Mouse (Mus musculus) neural tube, embryonic 11.5 days (tissue): Measurements from ENCODE around the gene Sgpl1. TPM values are rescaled to one million over a fixed set of nuclear protein-coding genes. Genes with fewer than 3 reads are reported as not detected.
A peak's percentile ranks its signal among the peaks of the same experiment; 100 is the strongest.

Experiments used
- ATAC-seq: fragments of 200-750 bp; cut with Nextera tagmentation; 2 replicates; pipeline ENCODE4 v1.8.0; 2017; ENCODE audit warnings: moderate number of reproducible peaks, mild to moderate bottlenecking, moderate TSS enrichment, moderate library complexity; ENCODE audit not compliant: insufficient read depth, low FRiP score, low TSS enrichment
- DNase-seq: peaks from one replicate; pipeline ENCODE4 v3.0.0-alpha.2; 2015; ENCODE audit warnings: low spot score
- H3K27ac ChIP-seq: fragments of 300-500 bp; sonication (generic); 2 replicates; pipeline ENCODE4 v1.5.1; 2014; ENCODE audit warnings: low read depth, mild to moderate bottlenecking, low read length
- H3K27me3 ChIP-seq: fragments of 300-500 bp; sonication (generic); 2 replicates; pipeline ENCODE4 v1.6.1; 2014; ENCODE audit warnings: mild to moderate bottlenecking, low read length, mixed read lengths; ENCODE audit not compliant: control insufficient read depth, insufficient read depth
- H3K36me3 ChIP-seq: fragments of 300-500 bp; sonication (generic); 2 replicates; pipeline ENCODE4 v1.6.1; 2014; ENCODE audit warnings: mild to moderate bottlenecking, low read length, moderate library complexity, mixed read lengths; ENCODE audit not compliant: control insufficient read depth, insufficient read depth
- H3K4me1 ChIP-seq: fragments of 300-500 bp; sonication (generic); 2 replicates; pipeline ENCODE4 v1.6.1; 2014; ENCODE audit warnings: low read length, mixed read lengths; ENCODE audit not compliant: control insufficient read depth, insufficient read depth
- H3K4me2 ChIP-seq: fragments of 300-500 bp; sonication (generic); 2 replicates; pipeline ENCODE4 v1.6.1; 2014; ENCODE audit warnings: low read depth, mild to moderate bottlenecking, moderate library complexity
- H3K4me3 ChIP-seq: fragments of 300-500 bp; sonication (generic); 2 replicates; pipeline ENCODE4 v1.5.1; 2014; ENCODE audit warnings: low read depth, low read length
- H3K9ac ChIP-seq: fragments of 300-500 bp; sonication (generic); 2 replicates; pipeline ENCODE4 v1.6.1; 2014; ENCODE audit warnings: mild to moderate bottlenecking, low read length
- H3K9me3 ChIP-seq: fragments of 300-500 bp; sonication (generic); 2 replicates; pipeline ENCODE4 v1.6.1; 2016; ENCODE audit warnings: low read length; ENCODE audit not compliant: control insufficient read depth
- WGBS: fragments of 180-500 bp; shearing (Covaris S2); extraction: QIAGEN DNeasy Blood & Tissue Kit; methylation state at CpG from one replicate; pipeline ENCODE4 v1.1.7; 2014; 5-methylcytosine and 5-hydroxymethylcytosine counted together
- polyA plus RNA-seq: library from polyadenylated mRNA; unstranded; fragments of >200 nt; fragmentation: Nextera tagmentation; extraction: Ambion mirVana; gene quantifications from 2 replicates; pipeline ENCODE4 v1.2.1, GENCODE M21; 2014

Gene Sgpl1
- polyA plus RNA-seq, 1 experiment from 2014 or later: 98.0 TPM

GRCm38 (mm10) chr10:61146119-61146806 lies 1.2 kb downstream of the Sgpl1 start:
- DNase-seq: peak; percentile 82
- peak; percentile 62 for ATAC-seq
- WGBS: under 1% methylated on average over 49 of the region's 53 CpGs

GRCm38 (mm10) chr10:61145766-61146118 lies 1.8 kb downstream of the Sgpl1 start:
- Histone ChIP-seq H3K27ac (peak overlapping the region; percentile 90), H3K27me3 (no peaks in the 10 kb centered on the region), H3K4me3 (peak overlapping the region; percentile 86), H3K4me1 (0 out of 2 replicates have a peak, but pooled peaks cover 2% of the 10 kb centered on the region), H3K36me3 (no peaks in the 10 kb centered on the region), H3K9ac (peak overlapping the region; percentile 84), H3K9me3 (no peaks in the 10 kb centered on the region), H3K4me2 (peak overlapping the region; percentile 96)
- peak; percentile 14 for DNase-seq
- ATAC-seq: no peak
- WGBS: 0% methylated on average over 3 of the region's 3 CpGs

More at GRCm38 (mm10) chr10:61146119-61146806, 1.2 kb downstream of the Sgpl1 start:
- peak overlapping the region; percentile 84 for H3K9ac ChIP-seq
- no peaks in the 10 kb centered on the region for H3K36me3 ChIP-seq
- peak overlapping the region; percentile 96 for H3K4me2 ChIP-seq
- no peaks in the 10 kb centered on the region for H3K27me3 ChIP-seq
- H3K27ac ChIP-seq: peak overlapping the region; percentile 90
- H3K4me3 ChIP-seq: peak overlapping the region; percentile 86
- H3K9me3 ChIP-seq: no peaks in the 10 kb centered on the region
- H3K4me1 ChIP-seq: 0 out of 2 replicates have a peak, but pooled peaks cover 2% of the 10 kb centered on the region

DNA sequence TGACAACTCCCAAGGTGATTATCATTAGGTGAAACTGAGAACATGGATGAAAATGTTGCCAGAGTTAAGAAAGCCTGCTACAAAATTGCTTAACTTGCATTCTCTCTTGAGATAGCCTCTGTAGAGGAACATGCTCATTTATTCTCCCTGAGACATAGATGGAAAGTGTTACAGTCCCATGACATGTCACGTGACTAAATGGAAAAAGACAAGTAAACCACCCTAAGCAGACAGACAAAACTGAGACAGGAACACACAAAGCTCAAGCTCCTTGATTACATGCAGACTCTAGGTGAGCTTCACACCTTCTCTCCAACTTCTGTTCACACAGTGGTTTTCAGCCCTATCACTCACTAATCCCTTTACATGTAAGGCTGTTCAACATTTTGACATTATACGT lies 4.2 kb downstream of the Sgpl1 start:
- Histone ChIP-seq H3K4me1 (0 out of 2 replicates have a peak, but pooled peaks cover 2% of the 10 kb centered on the region), H3K27me3 (no peaks in the 10 kb centered on the region), H3K36me3 (no peaks in the 10 kb centered on the region), H3K4me3 (no peak overlapping the region), H3K9ac (no peak overlapping the region), H3K27ac (no peak overlapping the region), H3K9me3 (no peaks in the 10 kb centered on the region), H3K4me2 (no peak overlapping the region)
- no peak for DNase-seq
- 92% methylated on average over 2 of the region's 2 CpGs for WGBS
- no peak for ATAC-seq

DNA sequence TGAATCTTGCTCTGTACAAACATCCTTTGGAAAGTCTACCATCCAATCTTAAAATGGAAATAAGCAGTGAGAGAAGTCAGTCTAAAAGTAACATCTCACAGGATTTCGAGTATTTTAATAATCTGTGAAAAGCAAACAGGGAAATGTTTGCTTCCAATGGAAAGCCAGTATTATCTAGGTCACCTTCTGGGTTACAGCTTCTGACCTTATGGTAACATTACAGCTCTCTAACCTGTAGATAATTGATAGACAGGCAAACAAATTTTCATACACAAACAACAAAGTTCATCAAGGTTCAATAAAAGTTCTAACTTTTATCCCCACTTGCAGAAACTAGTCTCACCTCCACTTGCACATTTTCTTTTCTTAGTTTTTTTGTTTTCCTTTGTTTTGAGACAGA lies 9.9 kb downstream of the Sgpl1 start:
- H3K9me3 ChIP-seq: no peaks in the 10 kb centered on the region
- no peaks in the 10 kb centered on the region for H3K4me1 ChIP-seq
- DNase-seq (no peak), ATAC-seq (no peak)
- WGBS: 78% methylated on average over 1 of the region's 1 CpGs
- no peak overlapping the region for H3K9ac ChIP-seq
- no peak overlapping the region for H3K4me2 ChIP-seq
- H3K4me3 ChIP-seq: no peak overlapping the region
- H3K36me3 ChIP-seq: no peaks in the 10 kb centered on the region
- H3K27me3 ChIP-seq: no peaks in the 10 kb centered on the region
- no peak overlapping the region for H3K27ac ChIP-seq

GRCm38 (mm10) chr10:61135226-61135839 lies 12.2 kb downstream of the Sgpl1 start:
- H3K9me3 ChIP-seq: no peaks in the 10 kb centered on the region
- H3K4me3 ChIP-seq: no peak overlapping the region
- no peak overlapping the region for H3K4me2 ChIP-seq
- H3K36me3 ChIP-seq: no peaks in the 10 kb centered on the region
- no peak overlapping the region for H3K27ac ChIP-seq
- ATAC-seq: no peak
- H3K4me1 ChIP-seq: no peaks in the 10 kb centered on the region
- no peaks in the 10 kb centered on the region for H3K27me3 ChIP-seq
- no peak overlapping the region for H3K9ac ChIP-seq
- no peak for DNase-seq
- WGBS: 68% methylated on average over 3 of the region's 3 CpGs

DNA sequence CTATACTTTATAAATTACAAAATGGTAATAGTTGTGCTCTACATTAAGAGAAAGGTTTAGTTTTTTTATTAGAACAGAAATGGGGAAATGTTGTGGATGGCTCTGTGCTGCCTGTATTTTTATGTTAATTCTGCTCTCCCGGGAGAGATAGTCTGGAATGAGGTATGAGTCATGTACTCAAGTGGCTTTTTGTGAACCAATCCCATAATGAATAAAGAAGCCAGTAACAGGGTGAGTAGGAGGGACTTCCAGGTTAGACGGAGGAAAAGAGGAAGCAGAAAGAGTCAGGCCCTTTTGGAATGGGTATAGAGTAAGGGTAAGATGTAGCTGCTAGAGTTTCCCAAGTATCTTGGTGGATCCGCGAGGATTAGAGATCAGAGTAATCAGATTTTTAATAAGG lies 13.5 kb downstream of the Sgpl1 start:
- H3K4me3 ChIP-seq: no peak overlapping the region
- no peaks in the 10 kb centered on the region for H3K36me3 ChIP-seq
- no peak overlapping the region for H3K27ac ChIP-seq
- no peak for DNase-seq
- no peaks in the 10 kb centered on the region for H3K27me3 ChIP-seq
- H3K4me1 ChIP-seq: no peaks in the 10 kb centered on the region
- 86% methylated on average over 4 of the region's 4 CpGs for WGBS
- H3K4me2 ChIP-seq: no peak overlapping the region
- ATAC-seq: no peak
- no peaks in the 10 kb centered on the region for H3K9me3 ChIP-seq
- H3K9ac ChIP-seq: no peak overlapping the region

DNA sequence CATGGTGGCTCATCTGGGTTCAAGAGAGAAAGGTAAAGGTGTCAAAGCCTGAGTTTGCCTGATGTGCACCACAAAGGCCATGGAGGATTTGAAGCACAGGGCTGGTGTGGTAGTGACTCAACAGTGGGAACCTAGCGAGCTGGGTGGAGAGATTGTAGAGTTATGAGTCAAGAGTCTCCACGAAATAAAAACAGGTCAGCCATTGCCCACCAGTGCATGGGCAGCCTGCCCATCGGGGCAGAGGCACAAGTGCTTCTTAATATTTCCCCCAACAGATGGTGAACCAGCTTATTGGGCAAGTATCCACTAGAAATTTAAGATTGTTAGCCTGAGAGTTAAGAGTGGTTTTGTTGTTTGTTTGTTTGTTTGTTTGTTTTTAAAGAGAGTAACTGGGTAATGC lies 16.5 kb downstream of the Sgpl1 start:
- Histone ChIP-seq H3K9ac (no peak overlapping the region), H3K9me3 (no peaks in the 10 kb centered on the region), H3K4me3 (no peak overlapping the region), H3K27me3 (no peaks in the 10 kb centered on the region), H3K4me1 (no peaks in the 10 kb centered on the region), H3K4me2 (no peak overlapping the region), H3K36me3 (no peaks in the 10 kb centered on the region), H3K27ac (no peak overlapping the region)
- ATAC-seq: no peak
- no peak for DNase-seq
- WGBS: 83% methylated on average over 3 of the region's 3 CpGs

GRCm38 (mm10) chr10:61128701-61129365 lies 18.7 kb downstream of the Sgpl1 start:
- Histone ChIP-seq H3K27me3 (no peaks in the 10 kb centered on the region), H3K9me3 (no peaks in the 10 kb centered on the region), H3K4me2 (no peak overlapping the region), H3K36me3 (no peaks in the 10 kb centered on the region), H3K27ac (no peak overlapping the region), H3K4me3 (no peak overlapping the region), H3K9ac (no peak overlapping the region), H3K4me1 (no peaks in the 10 kb centered on the region)
- no peak for DNase-seq
- ATAC-seq: no peak
- WGBS: 89% methylated on average over 1 of the region's 1 CpGs
